Mouse (Mus musculus): ENCODE measurements around the gene Igfals. TPM values are rescaled to one million over a fixed set of nuclear protein-coding genes. Genes with fewer than 3 reads are reported as not detected.

Gene Igfals
- polyA plus RNA-seq, 1 experiment = 2.4 TPM

DNA sequence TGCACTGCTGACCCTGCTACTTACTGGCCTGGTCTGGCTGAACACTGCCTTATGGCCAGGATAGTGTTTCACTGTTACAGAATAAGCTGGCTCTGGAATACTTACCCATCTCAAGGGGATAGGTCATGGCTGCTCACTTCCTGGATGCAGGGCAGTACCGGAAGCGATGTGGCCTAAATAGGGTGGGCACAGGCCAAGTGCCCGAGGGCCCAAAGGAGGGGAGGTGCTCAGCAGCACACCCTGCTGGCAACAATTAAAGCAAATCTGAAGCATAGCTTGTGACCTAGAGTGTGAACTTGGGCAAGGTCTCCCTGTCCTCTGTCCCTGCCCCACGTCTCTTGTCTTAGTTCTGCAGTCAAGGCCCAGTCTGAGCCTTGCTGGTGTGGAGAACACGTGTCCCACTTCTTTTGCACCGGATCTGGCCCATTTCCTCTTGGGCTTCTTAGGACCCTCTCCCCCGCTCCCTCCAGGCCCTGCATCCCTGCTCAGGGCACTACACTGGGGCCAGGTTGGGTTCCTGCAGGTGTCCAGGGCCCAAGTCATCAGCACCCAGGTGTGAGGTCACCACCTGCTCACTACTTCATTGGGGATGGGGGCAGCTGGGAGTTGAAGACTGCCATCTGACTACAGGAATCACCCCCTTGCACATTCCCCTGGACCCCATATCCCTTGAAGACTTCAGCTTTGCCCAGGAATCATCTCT, 16.1 kb downstream of the Igfals start:
- Histone ChIP-seq H3K27ac (replicated peaks; ENCODE audit: low read depth, low read length) (no peak overlapping the region), H3K4me3 (ENCODE audit: insufficient read depth, low read depth, low read length) (no peak overlapping the region), H3K4me1 (ENCODE audit: control insufficient read depth, insufficient read depth, insufficient read length, low read length) (peaks cover 7% of the 10 kb centered on the region)

DNA sequence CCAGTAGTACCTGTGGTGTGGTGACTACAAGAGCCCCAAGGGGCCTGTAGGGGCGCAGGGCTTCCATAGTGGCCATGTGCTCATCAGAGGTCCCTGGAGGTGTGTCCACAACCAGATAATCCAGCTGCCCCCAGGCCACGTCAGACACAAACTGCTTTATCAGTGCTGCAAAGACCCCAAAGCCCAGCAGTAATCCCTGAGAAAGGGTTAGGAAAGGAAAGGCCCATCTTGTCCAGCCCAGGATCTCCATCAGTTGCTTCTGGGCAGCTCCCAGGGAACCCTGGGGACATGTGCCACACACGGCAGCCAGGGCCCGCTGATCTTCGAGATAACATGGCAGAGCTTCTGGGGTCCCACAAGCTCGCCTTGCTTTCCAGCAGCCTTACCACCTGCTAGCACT, 18.6 kb downstream of the Igfals start:
- Histone ChIP-seq H3K4me1 (ENCODE audit: control insufficient read depth, insufficient read depth, insufficient read length, low read length) (peaks cover 11% of the 10 kb centered on the region), H3K4me3 (ENCODE audit: insufficient read depth, low read depth, low read length) (no peak overlapping the region), H3K27ac (replicated peaks; ENCODE audit: low read depth, low read length) (no peak overlapping the region)

- Histone ChIP-seq H3K4me3 (ENCODE audit: insufficient read depth, low read depth, low read length) (peak overlapping the region; percentile 81), H3K4me1 (ENCODE audit: control insufficient read depth, insufficient read depth, insufficient read length, low read length) (peaks cover 11% of the 10 kb centered on the region), H3K27ac (replicated peaks; ENCODE audit: low read depth, low read length) (no peak overlapping the region)
These were observed 19.7 kb downstream of the Igfals start for GRCm38 (mm10) chr17:24885356-24886133.

- H3K4me3 ChIP-seq (ENCODE audit: insufficient read depth, low read depth, low read length) = peak within 1 kb of the TSS; percentile 81
These were observed 20.5 kb downstream of the Igfals start, which contains the start of the genes Nubp2 and Spsb3 for GRCm38 (mm10) chr17:24886134-24886931. Gene Nubp2, minus strand, starts transcription at chr17:24886349. Gene Spsb3, plus strand, starts transcription at chr17:24886643.

GRCm38 (mm10) chr17:24886932-24887271, 21.1 kb downstream of the Igfals start:
- Histone ChIP-seq H3K27ac (replicated peaks; ENCODE audit: low read depth, low read length) (peak overlapping the region; percentile 75), H3K4me1 (ENCODE audit: control insufficient read depth, insufficient read depth, insufficient read length, low read length) (peaks cover 10% of the 10 kb centered on the region), H3K4me3 (ENCODE audit: insufficient read depth, low read depth, low read length) (peak overlapping the region; percentile 70)

More at GRCm38 (mm10) chr17:24886134-24886931, 20.5 kb downstream of the Igfals start, which contains the start of the genes Nubp2 and Spsb3:
- Histone ChIP-seq H3K4me1 (ENCODE audit: control insufficient read depth, insufficient read depth, insufficient read length, low read length) (peaks cover 11% of the 10 kb centered on the region), H3K27ac (replicated peaks; ENCODE audit: low read depth, low read length) (peak within 1 kb of the TSS; percentile 75)

GRCm38 (mm10) chr17:24887291-24888080, 21.7 kb downstream of the Igfals start:
- Histone ChIP-seq H3K27ac (replicated peaks; ENCODE audit: low read depth, low read length) (peak overlapping the region; percentile 75), H3K4me1 (ENCODE audit: control insufficient read depth, insufficient read depth, insufficient read length, low read length) (peaks cover 8% of the 10 kb centered on the region), H3K4me3 (ENCODE audit: insufficient read depth, low read depth, low read length) (peak overlapping the region; percentile 70)

DNA sequence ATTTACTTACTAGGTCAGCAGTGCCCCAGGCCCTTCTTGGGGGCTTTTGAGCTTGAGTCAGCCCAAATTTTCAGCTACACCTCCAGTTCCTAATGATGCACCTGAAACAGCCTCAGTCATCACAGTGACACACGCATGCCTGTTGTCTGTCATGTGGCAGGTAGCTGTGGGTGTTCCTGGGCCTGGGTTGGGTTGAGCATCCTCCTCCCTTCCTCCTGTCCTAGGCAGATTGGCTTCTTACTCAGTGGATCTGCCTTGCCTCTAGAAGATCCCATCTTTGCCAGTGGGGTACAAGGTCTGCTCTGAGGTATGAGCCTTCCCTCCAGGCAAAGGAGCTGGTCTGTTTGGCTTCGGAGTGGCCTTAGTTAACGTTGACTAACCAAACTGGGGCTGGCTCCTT, 23.1 kb downstream of the Igfals start:
- Histone ChIP-seq H3K4me1 (ENCODE audit: control insufficient read depth, insufficient read depth, insufficient read length, low read length) (peaks cover 8% of the 10 kb centered on the region), H3K4me3 (ENCODE audit: insufficient read depth, low read depth, low read length) (no peak overlapping the region), H3K27ac (replicated peaks; ENCODE audit: low read depth, low read length) (no peak overlapping the region)

GRCm38 (mm10) chr17:24890151-24891092, 24.6 kb downstream of the Igfals start:
- no peak overlapping the region for H3K4me3 ChIP-seq (ENCODE audit: insufficient read depth, low read depth, low read length)
- peaks cover 8% of the 10 kb centered on the region for H3K4me1 ChIP-seq (ENCODE audit: control insufficient read depth, insufficient read depth, insufficient read length, low read length)
- no peak overlapping the region for H3K27ac ChIP-seq (replicated peaks; ENCODE audit: low read depth, low read length)

GRCm38 (mm10) chr17:24891321-24891720, 25.5 kb downstream of the Igfals start:
- H3K4me3 ChIP-seq (ENCODE audit: insufficient read depth, low read depth, low read length) = no peak overlapping the region
- H3K27ac ChIP-seq (replicated peaks; ENCODE audit: low read depth, low read length) = no peak overlapping the region
- peaks cover 6% of the 10 kb centered on the region; the same call in 1 of the 2 replicates for H3K4me1 ChIP-seq (ENCODE audit: control insufficient read depth, insufficient read depth, insufficient read length, low read length)

DNA sequence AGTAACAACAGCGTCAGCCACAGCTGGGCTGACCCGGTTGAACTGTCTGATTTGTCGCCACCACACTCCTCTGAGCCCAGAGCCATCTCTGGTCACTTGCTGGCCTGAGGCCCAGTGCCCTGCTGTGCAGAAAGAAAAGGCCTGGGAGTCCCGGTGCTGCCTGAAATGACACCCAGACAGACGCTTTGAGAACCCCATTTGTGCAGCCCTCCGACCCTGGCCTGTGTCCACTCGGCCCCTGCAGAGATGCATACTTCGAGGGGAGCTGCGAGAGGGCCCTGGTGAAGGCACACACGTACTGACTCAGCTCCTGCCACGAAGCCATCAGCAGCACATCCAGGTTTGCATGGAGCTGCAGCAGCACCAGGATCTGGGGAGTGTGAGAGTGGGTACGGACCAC, 27.0 kb downstream of the Igfals start:
- Histone ChIP-seq H3K27ac (replicated peaks; ENCODE audit: low read depth, low read length) (no peak overlapping the region), H3K4me1 (ENCODE audit: control insufficient read depth, insufficient read depth, insufficient read length, low read length) (peaks cover 6% of the 10 kb centered on the region), H3K4me3 (ENCODE audit: insufficient read depth, low read depth, low read length) (no peak overlapping the region)

DNA sequence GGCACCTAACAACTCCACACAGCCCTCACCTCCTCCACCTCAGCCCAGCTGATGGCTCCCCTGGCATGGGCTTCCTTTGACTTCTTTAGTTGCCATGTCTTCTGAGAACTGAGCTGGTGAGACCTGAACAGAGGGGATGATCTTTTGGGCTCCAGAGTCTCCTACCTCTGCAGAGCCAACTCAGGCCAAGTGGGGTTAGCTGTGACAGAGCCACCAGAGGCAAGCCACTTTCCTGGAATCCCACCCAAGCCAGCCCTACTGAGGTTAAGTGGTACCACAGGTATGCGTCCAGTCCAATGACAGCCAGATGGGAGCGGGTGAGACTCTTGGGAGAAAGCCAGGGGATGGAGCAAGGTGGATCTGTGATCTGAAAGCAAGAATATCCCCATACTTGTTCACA, 27.5 kb downstream of the Igfals start:
- Histone ChIP-seq H3K4me3 (ENCODE audit: insufficient read depth, low read depth, low read length) (no peak overlapping the region), H3K27ac (replicated peaks; ENCODE audit: low read depth, low read length) (no peak overlapping the region), H3K4me1 (ENCODE audit: control insufficient read depth, insufficient read depth, insufficient read length, low read length) (peaks cover 6% of the 10 kb centered on the region)

DNA sequence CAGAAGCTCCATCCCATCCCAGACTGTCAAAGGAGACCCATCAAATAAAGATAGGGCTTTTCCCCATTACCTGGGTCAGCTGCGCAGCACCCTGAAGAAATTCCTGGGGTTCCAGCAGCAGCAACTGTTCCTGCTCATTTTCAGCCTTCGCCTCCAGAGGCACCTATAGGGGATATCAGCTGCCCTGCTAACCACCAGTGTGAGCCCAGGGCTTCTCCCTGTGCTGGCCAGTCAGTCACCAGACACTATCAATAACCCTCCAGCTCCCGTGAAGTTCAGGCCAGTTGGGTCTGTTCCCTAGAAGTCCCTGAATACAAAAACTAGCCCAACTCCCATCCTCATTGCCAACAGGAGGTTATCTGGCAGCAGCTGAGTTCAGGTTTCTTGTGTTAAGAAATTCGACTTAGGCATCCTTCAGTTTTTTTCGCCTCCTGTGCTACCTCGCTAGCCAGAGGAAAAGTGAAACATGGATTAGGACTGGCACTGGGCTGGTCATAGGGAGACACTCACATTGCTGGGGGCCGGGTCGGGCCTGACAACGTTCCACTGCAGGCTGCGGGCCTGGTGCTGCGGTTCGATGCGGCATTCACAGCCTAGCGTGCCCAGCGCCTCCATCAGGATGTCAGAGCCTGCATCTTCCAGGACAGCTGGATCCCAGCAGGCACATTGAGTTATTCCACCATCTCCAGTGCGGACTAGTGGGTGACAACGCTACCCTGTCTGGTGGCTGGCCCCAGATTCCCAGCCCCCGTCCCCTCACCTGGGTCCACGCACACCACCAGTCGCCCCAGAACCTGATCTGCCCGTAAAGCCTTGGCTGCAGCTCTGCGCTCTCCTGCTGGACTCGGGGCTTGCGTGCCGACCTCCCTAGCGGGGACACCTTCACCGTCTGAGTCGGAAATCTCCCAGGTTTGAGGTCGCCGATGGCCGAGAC, 28.5 kb downstream of the Igfals start:
- Histone ChIP-seq H3K27ac (replicated peaks; ENCODE audit: low read depth, low read length) (peak overlapping the region; percentile 76), H3K4me3 (ENCODE audit: insufficient read depth, low read depth, low read length) (peak overlapping the region; percentile 88)

More for the DNA sequence above, 28.5 kb downstream of the Igfals start:
- H3K4me1 ChIP-seq (ENCODE audit: control insufficient read depth, insufficient read depth, insufficient read length, low read length) = peaks cover 6% of the 10 kb centered on the region

Measured in brown adipose tissue, adult 24 weeks (tissue).